Mouse (Mus musculus): ENCODE data around the gene Flii. TPM values are rescaled to one million over a fixed set of nuclear protein-coding genes. Genes with fewer than 3 reads are reported as not detected.

Gene Flii
- polyA plus RNA-seq (2011; ENCODE audit: insufficient read length, low read depth, missing spikeins), result 71.6 and 97.3 TPM in 2 replicates

GRCm38 (mm10) chr11:60726601-60727391 lies at the start of gene Flii:
TSS of gene Flii (minus strand) at chr11:60727263.
- TF ChIP-seq POLR2A (IDR thresholded peaks at IDR 0.05; ENCODE audit: low read depth, low read length), result peak; percentile 86
- TF ChIP-seq CTCF (IDR thresholded peaks at IDR 0.05; ENCODE audit: borderline replicate concordance, insufficient read depth, low read length), result no peak
- Histone ChIP-seq H3K27ac (ENCODE audit: insufficient read depth, low read length) (peak within 1 kb of the TSS; percentile 49), H3K4me3 (ENCODE audit: insufficient read depth, low read length) (peak within 1 kb of the TSS; percentile 82), H3K4me1 (ENCODE audit: control insufficient read depth, insufficient read depth, low read length) (0 out of 2 replicates have a peak, but pooled peaks cover 4% of the 10 kb centered on the region)

- TF ChIP-seq POLR2A (IDR thresholded peaks at IDR 0.05; ENCODE audit: low read depth, low read length), result no peak
- TF ChIP-seq CTCF (IDR thresholded peaks at IDR 0.05; ENCODE audit: borderline replicate concordance, insufficient read depth, low read length), result no peak
- Histone ChIP-seq H3K4me1 (ENCODE audit: control insufficient read depth, insufficient read depth, low read length) (peaks cover 8% of the 10 kb centered on the region; the same call in 1 of the 2 replicates), H3K4me3 (ENCODE audit: insufficient read depth, low read length) (peak overlapping the region; percentile 70), H3K27ac (ENCODE audit: insufficient read depth, low read length) (peak overlapping the region; percentile 71)
These were observed 49.2 kb upstream of the Flii start for GRCm38 (mm10) chr11:60776107-60776828.

GRCm38 (mm10) chr11:60775578-60775977 lies 48.5 kb upstream of the Flii start:
- H3K27ac ChIP-seq (ENCODE audit: insufficient read depth, low read length), result peak overlapping the region; percentile 71
- H3K4me1 ChIP-seq (ENCODE audit: control insufficient read depth, insufficient read depth, low read length), result peaks cover 5% of the 10 kb centered on the region; the same call in 1 of the 2 replicates
- peak overlapping the region; percentile 70 for H3K4me3 ChIP-seq (ENCODE audit: insufficient read depth, low read length)
- no peak for TF ChIP-seq POLR2A (IDR thresholded peaks at IDR 0.05; ENCODE audit: low read depth, low read length)

- Histone ChIP-seq H3K4me3 (ENCODE audit: insufficient read depth, low read length) (no peak overlapping the region), H3K27ac (ENCODE audit: insufficient read depth, low read length) (no peak overlapping the region), H3K4me1 (ENCODE audit: control insufficient read depth, insufficient read depth, low read length) (peaks cover under 1% of the 10 kb centered on the region; the same call in 1 of the 2 replicates)
- no peak for TF ChIP-seq POLR2A (IDR thresholded peaks at IDR 0.05; ENCODE audit: low read depth, low read length)
- TF ChIP-seq CTCF (IDR thresholded peaks at IDR 0.05; ENCODE audit: borderline replicate concordance, insufficient read depth, low read length), result no peak
These were observed 47.8 kb upstream of the Flii start for GRCm38 (mm10) chr11:60774841-60775240.

- TF ChIP-seq POLR2A (IDR thresholded peaks at IDR 0.05; ENCODE audit: low read depth, low read length) (no peak), CTCF (IDR thresholded peaks at IDR 0.05; ENCODE audit: borderline replicate concordance, insufficient read depth, low read length) (no peak)
- no peaks in the 10 kb centered on the region for H3K4me1 ChIP-seq (ENCODE audit: control insufficient read depth, insufficient read depth, low read length)
- H3K27ac ChIP-seq (ENCODE audit: insufficient read depth, low read length), result no peak overlapping the region
- H3K4me3 ChIP-seq (ENCODE audit: insufficient read depth, low read length), result no peak overlapping the region
These were observed 47.2 kb upstream of the Flii start for GRCm38 (mm10) chr11:60774158-60774689.

- H3K27ac ChIP-seq (ENCODE audit: insufficient read depth, low read length), result no peak overlapping the region
- no peaks in the 10 kb centered on the region for H3K4me1 ChIP-seq (ENCODE audit: control insufficient read depth, insufficient read depth, low read length)
- TF ChIP-seq POLR2A (IDR thresholded peaks at IDR 0.05; ENCODE audit: low read depth, low read length), result no peak
- TF ChIP-seq CTCF (IDR thresholded peaks at IDR 0.05; ENCODE audit: borderline replicate concordance, insufficient read depth, low read length), result no peak
- H3K4me3 ChIP-seq (ENCODE audit: insufficient read depth, low read length), result no peak overlapping the region
These were observed 45.1 kb upstream of the Flii start for GRCm38 (mm10) chr11:60772161-60772560.

GRCm38 (mm10) chr11:60770776-60771175 lies 43.7 kb upstream of the Flii start:
- no peak overlapping the region for H3K27ac ChIP-seq (ENCODE audit: insufficient read depth, low read length)
- no peaks in the 10 kb centered on the region for H3K4me1 ChIP-seq (ENCODE audit: control insufficient read depth, insufficient read depth, low read length)

GRCm38 (mm10) chr11:60769322-60769721 lies 42.3 kb upstream of the Flii start:
- TF ChIP-seq POLR2A (IDR thresholded peaks at IDR 0.05; ENCODE audit: low read depth, low read length), result no peak
- TF ChIP-seq CTCF (IDR thresholded peaks at IDR 0.05; ENCODE audit: borderline replicate concordance, insufficient read depth, low read length), result no peak
- no peak overlapping the region for H3K4me3 ChIP-seq (ENCODE audit: insufficient read depth, low read length)
- H3K27ac ChIP-seq (ENCODE audit: insufficient read depth, low read length), result no peak overlapping the region
- no peaks in the 10 kb centered on the region for H3K4me1 ChIP-seq (ENCODE audit: control insufficient read depth, insufficient read depth, low read length)

More at GRCm38 (mm10) chr11:60770776-60771175, 43.7 kb upstream of the Flii start:
- no peak overlapping the region for H3K4me3 ChIP-seq (ENCODE audit: insufficient read depth, low read length)
- TF ChIP-seq POLR2A (IDR thresholded peaks at IDR 0.05; ENCODE audit: low read depth, low read length), result no peak
- TF ChIP-seq CTCF (IDR thresholded peaks at IDR 0.05; ENCODE audit: borderline replicate concordance, insufficient read depth, low read length), result no peak

GRCm38 (mm10) chr11:60766969-60767368 lies 39.9 kb upstream of the Flii start:
- Histone ChIP-seq H3K4me1 (ENCODE audit: control insufficient read depth, insufficient read depth, low read length) (no peaks in the 10 kb centered on the region), H3K4me3 (ENCODE audit: insufficient read depth, low read length) (no peak overlapping the region), H3K27ac (ENCODE audit: insufficient read depth, low read length) (no peak overlapping the region)
- TF ChIP-seq POLR2A (IDR thresholded peaks at IDR 0.05; ENCODE audit: low read depth, low read length), result no peak
